Mouse (Mus musculus) testis, adult 2 months (tissue): ENCODE measurements around the gene Kitl. TPM values are rescaled to one million over a fixed set of nuclear protein-coding genes. Genes with fewer than 3 reads are reported as not detected.

Source experiments
- H3K27ac ChIP-seq: fragments of 200-500 bp; 2 replicates; pipeline ENCODE4 v1.5.1; 2012; ENCODE audit warnings: low read depth, low read length; ENCODE audit not compliant: control insufficient read depth, insufficient read depth
- H3K27me3 ChIP-seq: fragments of 200-500 bp; 2 replicates; pipeline ENCODE4 v1.6.1; 2012; ENCODE audit warnings: mild to moderate bottlenecking, low read length, moderate library complexity; ENCODE audit not compliant: control insufficient read depth, insufficient read depth
- H3K36me3 ChIP-seq: fragments of 200-500 bp; 2 replicates; pipeline ENCODE4 v1.6.1; 2012; ENCODE audit warnings: mild to moderate bottlenecking, low read length; ENCODE audit not compliant: control insufficient read depth, insufficient read depth
- H3K4me1 ChIP-seq: fragments of 200-500 bp; 2 replicates; pipeline ENCODE4 v1.6.1; 2012; ENCODE audit warnings: low read length; ENCODE audit not compliant: control insufficient read depth, insufficient read depth
- H3K4me3 ChIP-seq: fragments of 200-500 bp; 2 replicates; pipeline ENCODE4 v1.5.1; 2012; ENCODE audit warnings: low read depth, mild to moderate bottlenecking, low read length, moderate library complexity, mixed read lengths; ENCODE audit not compliant: control insufficient read depth
- CTCF ChIP-seq: fragments of 200-500 bp; IDR thresholded peaks from 2 replicates; pipeline ENCODE4 v1.5.1; 2012; ENCODE audit warnings: low read depth, mild to moderate bottlenecking, inconsistent platforms, low read length, moderate library complexity; ENCODE audit not compliant: control insufficient read depth, insufficient read depth, insufficient replicate concordance
- POLR2A ChIP-seq: fragments of 200-500 bp; IDR thresholded peaks from 2 replicates; pipeline ENCODE4 v1.6.1; 2012; ENCODE audit warnings: low read depth, mild to moderate bottlenecking, inconsistent platforms, low read length, moderate library complexity; ENCODE audit not compliant: control insufficient read depth
- polyA plus RNA-seq: library from polyadenylated mRNA; depleted of rRNA; stranded (reverse); fragments of >200 nt; gene quantifications from 2 replicates; pipeline ENCODE4 v1.2.3, GENCODE M21; 2012; rRNA removed

Kitl gene
- 4.7 and 5.4 TPM in 2 replicates for polyA plus RNA-seq

- no peaks in the 10 kb centered on the region for H3K36me3 ChIP-seq
- TF ChIP-seq CTCF (no peak), POLR2A (peak; percentile 57; the same call in 1 of the 2 replicates)
- H3K4me1 ChIP-seq: peaks cover 6% of the 10 kb centered on the region
- peak within 1 kb of the TSS; percentile 77 for H3K27ac ChIP-seq
- H3K4me3 ChIP-seq: peak within 1 kb of the TSS; percentile 91
- no peaks in the 10 kb centered on the region for H3K27me3 ChIP-seq
These were observed at the start of gene Kitl for GRCm38 (mm10) chr10:100015370-100016325. Gene Kitl, plus strand, starts transcription at chr10:100015630.

- no peaks in the 10 kb centered on the region for H3K36me3 ChIP-seq
- H3K27me3 ChIP-seq: no peaks in the 10 kb centered on the region
- H3K4me3 ChIP-seq: no peak overlapping the region
- H3K27ac ChIP-seq: no peak overlapping the region
- TF ChIP-seq CTCF: no peak
- no peak for TF ChIP-seq POLR2A
- H3K4me1 ChIP-seq: no peaks in the 10 kb centered on the region
These were observed 42.6 kb upstream of the Kitl start for GRCm38 (mm10) chr10:99972866-99973265.

- Histone ChIP-seq H3K4me3 (no peak overlapping the region), H3K4me1 (no peaks in the 10 kb centered on the region), H3K27me3 (no peaks in the 10 kb centered on the region), H3K27ac (no peak overlapping the region), H3K36me3 (no peaks in the 10 kb centered on the region)
- TF ChIP-seq CTCF (no peak), POLR2A (no peak)
These were observed 35.3 kb upstream of the Kitl start for GRCm38 (mm10) chr10:99980096-99980495.

GRCm38 (mm10) chr10:99980916-99981315 is 34.5 kb upstream of the Kitl start:
- no peaks in the 10 kb centered on the region for H3K36me3 ChIP-seq
- H3K27me3 ChIP-seq: no peaks in the 10 kb centered on the region
- no peak overlapping the region for H3K27ac ChIP-seq
- no peak for TF ChIP-seq POLR2A
- H3K4me3 ChIP-seq: no peak overlapping the region
- H3K4me1 ChIP-seq: no peaks in the 10 kb centered on the region

GRCm38 (mm10) chr10:99981887-99982286 is 33.5 kb upstream of the Kitl start:
- H3K27ac ChIP-seq: no peak overlapping the region
- no peaks in the 10 kb centered on the region for H3K36me3 ChIP-seq
- TF ChIP-seq POLR2A (no peak), CTCF (no peak)
- peaks cover 3% of the 10 kb centered on the region for H3K4me1 ChIP-seq
- no peak overlapping the region for H3K4me3 ChIP-seq
- no peaks in the 10 kb centered on the region for H3K27me3 ChIP-seq

- peak overlapping the region; percentile 13 for H3K4me3 ChIP-seq
- TF ChIP-seq CTCF: no peak
- TF ChIP-seq POLR2A: no peak
- H3K4me1 ChIP-seq: peaks cover 4% of the 10 kb centered on the region
- no peaks in the 10 kb centered on the region for H3K36me3 ChIP-seq
- H3K27me3 ChIP-seq: no peaks in the 10 kb centered on the region
- H3K27ac ChIP-seq: no peak overlapping the region
These were observed 28.7 kb upstream of the Kitl start for GRCm38 (mm10) chr10:99986745-99987144.

- Histone ChIP-seq H3K4me1 (peaks cover 4% of the 10 kb centered on the region), H3K4me3 (no peak overlapping the region), H3K36me3 (no peaks in the 10 kb centered on the region), H3K27ac (no peak overlapping the region), H3K27me3 (no peaks in the 10 kb centered on the region)
- TF ChIP-seq POLR2A (no peak), CTCF (no peak)
These were observed 25.7 kb upstream of the Kitl start for GRCm38 (mm10) chr10:99989758-99990157.
